Mouse (Mus musculus) left cerebral cortex, adult 8-10 months (tissue): ENCODE results near the gene Ccdc33. TPM values are rescaled to one million over a fixed set of nuclear protein-coding genes. Genes with fewer than 3 reads are reported as not detected.

ENCODE experiments used
- DNase-seq, 2 experiments: peaks; one replicate each; pipeline ENCODE4 v3.0.0; 2022; ENCODE audit warnings: low spot score in 2 of 2
- total RNA-seq, 4 experiments: library from RNA; stranded (reverse); gene quantifications; 2 replicates each; pipeline ENCODE4 v1.2.4; 2022

The Ccdc33 gene
- total RNA-seq, result 1 to 10 TPM; 1.1 to 2.3 (median 1.6) TPM

DNA sequence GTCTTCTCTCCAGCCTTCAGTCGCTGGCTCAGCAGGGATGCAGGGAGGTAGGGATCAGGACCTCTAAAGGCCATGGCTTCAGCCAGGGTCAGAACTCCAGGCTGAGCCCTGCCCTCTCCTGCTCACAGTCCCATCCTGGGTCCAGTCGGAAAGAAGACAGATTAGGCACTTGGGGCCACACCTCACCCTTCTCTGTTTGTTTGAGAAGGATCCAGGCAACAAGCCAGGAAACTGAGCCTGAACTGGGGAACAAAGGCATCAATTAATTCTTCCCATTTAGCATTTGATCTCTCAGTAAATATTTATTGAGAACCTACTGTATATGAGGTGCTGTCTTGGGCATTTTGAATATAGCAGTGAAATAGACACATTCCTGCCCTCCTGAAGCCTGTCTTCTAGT is at the start of gene Ccdc33:
TSS of gene Ccdc33 (minus strand) at position 153 of the 400 bp plus-strand sequence.
- DNase-seq, result no peak

DNA sequence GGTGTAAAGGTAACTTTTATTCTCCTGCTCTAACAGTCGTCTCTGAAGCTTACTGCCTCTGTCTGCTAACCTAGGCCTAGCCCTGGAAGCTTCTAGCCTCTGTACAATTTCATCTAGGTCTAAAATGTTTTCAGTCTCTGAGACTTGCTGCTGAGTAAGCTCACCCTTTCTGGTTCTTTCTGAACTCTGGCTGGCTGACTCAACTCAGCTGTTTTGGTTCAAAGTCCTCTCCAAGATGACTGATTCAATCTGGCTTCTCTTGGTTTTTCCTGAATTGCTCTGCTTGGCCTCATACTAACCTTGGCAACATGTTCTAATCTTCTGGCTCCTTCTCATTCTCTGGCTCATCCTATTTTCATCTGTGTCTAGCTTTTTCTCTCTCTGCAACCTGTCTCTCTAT is 47.2 kb upstream of the Ccdc33 start:
- DNase-seq, result no peak

DNA sequence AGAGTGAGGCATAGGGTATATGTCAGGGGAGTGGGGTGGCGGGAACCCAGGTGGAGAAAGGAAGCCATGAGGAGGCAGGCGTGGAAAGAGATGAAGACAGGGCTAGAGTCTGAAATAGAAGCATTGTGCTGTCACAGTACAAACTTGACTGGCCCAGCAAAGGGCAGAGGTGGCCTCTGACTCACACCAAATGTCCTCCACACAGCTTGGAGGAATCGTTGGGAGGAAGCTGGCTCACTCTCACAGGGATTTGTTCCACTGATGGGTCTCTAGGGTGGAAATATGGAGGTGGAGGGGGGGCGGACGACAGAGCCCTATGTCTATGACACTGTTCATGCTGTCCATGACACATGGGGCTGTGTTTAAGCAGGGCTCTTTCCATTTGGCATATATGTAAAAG is 44.5 kb upstream of the Ccdc33 start:
- no peak for DNase-seq

DNA sequence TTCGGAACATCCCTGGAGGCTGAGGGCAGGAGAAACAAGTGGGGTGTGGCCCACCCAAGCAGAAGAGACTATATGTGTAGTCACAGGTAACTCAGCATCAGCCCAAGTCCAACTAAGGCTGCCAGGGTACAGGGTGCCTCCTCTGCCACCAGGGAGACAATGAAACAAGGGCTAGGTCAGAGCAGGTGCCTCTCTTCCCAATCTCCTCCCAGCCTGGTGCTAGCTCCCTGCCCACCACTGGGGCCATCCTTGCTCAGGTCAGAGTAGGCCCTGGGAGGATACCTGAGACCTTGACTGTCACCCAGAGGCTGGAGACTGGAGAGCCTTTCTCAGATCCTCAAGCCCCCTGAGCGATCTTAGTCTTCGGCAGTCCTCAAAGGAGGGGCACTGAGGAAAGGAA is 43.5 kb upstream of the Ccdc33 start:
- no peak for DNase-seq

DNA sequence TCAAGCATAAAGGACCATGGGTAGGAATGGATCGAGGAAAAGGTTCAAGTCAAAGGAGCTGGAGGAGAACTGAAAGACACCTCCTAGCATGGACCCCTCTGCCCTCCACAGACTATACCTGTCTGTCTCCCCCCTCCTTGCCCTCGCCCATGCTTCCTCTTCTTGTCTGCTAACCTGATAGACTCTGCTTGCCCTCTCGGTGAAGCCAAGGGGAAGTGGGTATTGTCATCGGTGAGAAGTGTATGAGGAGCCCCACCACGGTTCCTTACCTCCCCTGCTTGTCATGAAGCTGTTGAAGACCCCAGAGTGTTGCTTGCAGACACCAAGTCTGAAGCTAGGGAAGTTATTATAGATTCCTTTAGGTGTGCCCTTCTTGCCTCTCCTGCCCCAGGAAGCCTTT is 41.7 kb upstream of the Ccdc33 start:
- DNase-seq, result no peak

DNA sequence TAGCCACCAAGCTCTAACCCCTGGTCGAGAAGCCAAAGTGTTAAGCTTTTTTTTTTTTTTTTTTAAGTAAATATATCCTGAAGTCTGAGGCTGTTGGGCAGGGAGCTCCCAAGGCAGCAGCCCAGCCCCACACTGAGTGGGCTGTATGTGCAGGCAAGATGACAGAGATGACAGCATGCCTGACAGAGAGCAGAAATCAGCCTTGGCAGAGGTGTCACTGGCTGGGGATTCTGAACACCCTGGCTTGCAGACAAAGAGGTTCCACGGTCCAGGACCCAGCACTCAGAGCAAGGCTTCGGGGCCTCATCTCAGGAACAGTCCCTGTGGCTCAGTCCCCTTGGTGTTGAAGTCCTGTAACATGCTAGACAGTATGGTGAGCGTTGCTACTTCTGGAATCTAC is 41.2 kb upstream of the Ccdc33 start:
- DNase-seq, result peak in 1 of 2 experiments; percentile 47

DNA sequence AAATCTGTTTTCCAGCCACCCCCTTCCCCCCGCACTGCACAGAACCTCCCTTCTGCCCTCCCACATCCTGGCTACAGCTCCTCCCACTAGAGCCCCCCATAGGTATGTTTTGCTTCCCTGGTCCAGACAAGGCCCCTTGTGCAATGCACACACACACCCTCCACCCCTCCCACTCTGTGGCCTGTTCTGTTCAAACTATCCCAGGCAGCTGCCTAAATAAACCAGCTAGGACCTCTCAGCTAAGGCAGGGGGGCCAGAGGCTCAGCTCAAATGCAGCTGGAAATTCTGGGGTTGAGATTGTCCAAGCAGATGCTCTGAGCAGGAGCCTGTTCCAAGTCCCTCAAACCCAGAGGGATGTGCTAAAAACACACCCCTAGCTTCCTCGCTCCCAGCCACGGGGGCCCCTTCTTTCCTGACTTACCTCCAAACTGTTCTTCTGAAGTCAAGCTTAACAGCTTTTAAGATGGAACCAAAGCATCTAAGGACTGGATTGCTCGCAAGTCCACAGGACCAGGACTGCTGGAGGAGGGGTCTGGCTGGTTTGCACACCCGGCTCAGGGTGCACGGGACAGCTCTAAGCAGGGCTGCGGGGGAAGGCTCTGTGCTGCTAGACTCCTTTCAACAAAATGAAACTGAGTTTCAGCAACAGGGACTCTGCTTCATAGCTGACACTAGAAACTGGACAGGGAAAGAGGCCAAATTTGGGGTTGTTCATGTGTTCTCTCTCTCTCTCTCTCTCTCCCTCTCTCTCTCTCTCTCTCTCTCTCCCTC is 40.1 kb upstream of the Ccdc33 start:
- no peak for DNase-seq

DNA sequence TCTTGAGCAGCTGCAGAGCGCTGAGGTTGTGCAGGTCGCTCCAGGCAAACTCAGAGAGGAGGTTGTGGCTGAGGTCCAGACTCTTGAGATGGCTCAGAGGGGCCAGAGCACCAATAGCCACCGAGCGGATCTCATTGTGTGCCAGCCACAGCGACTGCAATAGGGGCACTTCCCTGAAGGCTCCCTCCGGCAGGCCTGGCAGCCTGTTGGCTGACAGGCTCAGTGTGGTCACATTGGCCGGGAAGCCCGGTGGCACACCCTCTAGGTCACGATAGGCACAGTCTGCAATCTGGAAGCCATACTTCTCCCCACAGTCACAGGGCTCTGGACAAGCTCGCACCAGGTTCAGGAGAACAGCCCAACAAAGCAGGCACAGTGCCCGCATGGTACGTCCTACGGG is 39.2 kb upstream of the Ccdc33 start:
- DNase-seq, result no peak

DNA sequence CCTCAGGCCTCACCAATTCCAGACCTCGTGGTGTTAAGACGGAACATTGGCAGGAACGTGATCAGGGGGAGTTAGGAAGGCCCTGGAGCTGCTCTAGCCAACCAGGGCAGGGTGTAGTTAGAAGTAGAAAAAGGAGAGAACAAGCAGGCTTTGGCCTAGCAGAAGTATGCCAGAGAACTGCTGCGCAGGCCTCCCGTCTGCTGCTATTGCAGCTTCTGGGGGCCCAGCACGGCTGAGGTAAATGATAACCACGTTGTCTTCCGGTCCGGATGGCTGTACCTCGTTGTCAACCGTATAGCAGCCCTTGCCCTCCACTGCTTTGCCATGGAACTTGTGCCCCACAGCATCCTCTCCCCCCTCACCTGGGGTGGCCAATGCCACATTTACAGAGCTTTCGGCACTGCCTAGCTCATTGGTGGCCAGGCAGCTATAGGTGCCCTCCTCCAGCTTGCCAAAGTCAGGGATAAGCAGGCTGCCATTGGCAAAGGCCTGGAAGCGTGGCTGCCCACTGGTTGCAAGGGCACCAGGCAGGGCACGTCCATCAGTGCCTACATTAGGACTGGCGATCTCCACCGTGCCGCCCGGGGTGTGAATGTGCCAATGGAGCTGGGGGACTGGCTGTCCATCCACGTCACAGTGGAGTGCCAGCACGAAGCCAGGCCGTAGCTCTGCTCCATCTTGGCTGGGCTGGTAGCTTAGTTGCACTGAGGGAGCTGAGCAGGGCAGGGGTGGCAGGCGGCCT is 38.4 kb upstream of the Ccdc33 start:
- no peak for DNase-seq

DNA sequence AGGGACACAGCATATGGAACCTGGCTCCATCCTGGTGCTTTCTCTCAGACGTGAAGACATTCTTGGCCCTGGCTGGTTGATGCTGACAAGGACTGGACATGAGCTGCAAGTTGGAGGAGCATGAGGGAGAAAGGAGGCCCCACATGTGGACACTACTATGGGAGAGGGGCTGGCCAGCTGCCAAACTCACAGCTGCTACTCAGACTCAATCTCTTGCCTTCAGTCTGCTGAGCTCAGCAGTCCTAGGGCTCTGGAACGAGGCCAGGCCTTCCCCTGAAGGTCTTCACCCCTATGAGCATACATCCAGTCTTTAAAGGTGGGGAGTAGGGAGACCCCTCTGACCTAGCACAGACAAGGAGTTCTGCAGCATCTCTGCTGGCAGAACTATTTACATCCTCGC is 36.7 kb upstream of the Ccdc33 start:
- DNase-seq, result no peak

DNA sequence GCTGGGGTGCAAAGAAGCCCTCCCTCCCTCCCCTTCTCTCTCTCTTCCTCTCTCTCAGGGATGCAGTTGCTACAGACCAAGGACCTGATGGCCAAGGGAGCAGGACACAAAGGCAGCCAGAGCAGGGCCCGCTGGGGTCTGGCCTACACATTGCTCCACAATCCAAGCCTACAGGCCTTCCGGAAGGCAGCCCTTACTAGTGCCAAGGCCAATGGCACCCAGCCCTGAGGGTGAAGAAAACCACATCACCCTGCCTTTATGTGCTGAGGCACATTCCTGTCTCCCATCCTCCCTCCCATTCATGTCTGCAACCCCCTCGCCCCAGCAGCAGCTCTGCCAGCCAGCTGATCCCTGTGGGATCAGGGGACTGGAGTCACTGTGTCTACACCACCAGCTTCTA is 34.5 kb upstream of the Ccdc33 start:
- DNase-seq, result no peak

DNA sequence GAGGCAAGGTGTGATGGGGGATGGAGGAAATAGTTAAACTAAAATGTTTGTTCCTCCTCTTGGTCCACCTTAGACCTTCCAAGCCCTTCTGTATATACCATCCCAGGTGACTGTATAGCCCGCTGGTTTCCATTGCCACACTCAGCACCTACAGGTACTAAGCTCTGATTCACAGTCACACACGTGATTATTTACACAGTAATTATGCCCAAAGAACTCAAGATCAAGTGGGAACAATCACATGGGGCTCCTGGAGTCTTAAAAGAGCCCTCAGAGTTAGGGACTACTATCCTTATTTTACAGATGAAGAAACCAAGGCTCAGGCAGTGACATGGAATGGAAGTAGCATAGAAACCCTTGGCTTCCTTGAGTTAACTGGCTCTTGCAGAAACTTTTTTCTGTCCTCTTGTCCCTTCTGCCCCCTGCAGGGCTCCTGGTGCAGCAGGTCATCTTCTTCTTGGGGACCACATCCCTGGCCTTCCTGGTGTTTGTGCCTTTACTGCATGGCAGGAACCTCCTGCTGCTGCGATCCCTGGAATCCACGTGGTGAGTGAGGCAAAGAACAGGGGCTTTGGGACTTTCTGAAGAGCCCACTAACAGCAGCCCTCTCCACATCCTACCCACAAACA is 32.2 kb upstream of the Ccdc33 start:
- no peak for DNase-seq

DNA sequence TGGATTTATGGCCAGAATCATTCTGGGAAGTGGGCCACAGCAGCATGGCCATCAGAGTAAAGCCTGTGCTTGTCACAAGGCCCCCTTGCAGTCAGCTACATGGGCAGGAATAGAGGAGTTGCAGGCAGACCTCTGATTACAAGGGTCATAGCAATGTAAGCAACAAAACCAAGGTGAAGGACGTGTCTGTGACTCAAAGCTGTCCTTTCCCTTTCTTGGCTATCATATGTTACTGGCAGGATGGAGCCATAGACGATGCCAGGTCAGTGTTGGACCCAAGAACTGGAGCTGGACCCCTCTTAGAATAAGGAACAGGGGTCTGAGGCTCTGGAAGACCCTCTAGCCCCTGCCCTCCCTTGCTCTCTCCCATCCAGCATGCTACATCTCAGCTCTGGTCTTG is 30.2 kb upstream of the Ccdc33 start:
- DNase-seq, result no peak

DNA sequence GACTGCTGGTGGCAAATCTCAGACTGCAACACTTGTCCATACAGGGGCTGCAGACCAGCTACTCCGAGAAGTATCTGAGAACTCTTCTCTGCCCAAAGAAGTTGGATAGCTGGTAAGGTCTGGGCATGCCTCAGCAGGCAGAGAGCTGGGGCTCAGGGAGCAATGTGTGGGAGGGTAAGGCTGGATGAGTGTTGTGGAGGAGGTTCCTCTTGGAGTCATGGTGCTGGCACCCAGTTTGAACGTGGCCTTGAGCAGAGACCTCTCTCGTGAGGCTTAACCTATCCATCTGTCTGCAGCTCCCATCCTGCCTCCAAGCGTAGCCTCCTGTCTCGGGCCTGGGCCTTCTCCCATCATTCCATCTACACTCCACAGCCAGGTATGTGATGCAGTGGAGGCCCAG is 26.8 kb upstream of the Ccdc33 start:
- DNase-seq, result no peak

DNA sequence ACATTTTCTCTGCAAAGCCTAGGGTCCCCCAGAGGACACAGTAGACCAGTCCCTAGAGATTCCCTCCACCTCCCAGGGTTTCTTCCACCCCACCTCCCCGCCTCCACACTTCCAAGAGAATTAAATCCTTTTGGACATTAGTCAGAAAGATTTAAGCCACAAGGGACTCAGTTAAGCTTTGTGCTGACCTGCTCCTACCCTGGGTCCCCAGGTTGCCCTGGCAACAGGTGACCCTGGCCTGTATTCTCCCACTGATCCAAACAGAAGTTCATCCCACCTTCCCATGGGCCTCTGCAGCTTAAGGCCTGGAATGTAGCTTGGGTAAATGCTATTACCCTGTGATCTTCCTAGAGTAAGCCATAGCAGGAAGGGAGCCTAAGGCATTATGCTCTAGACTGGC is 26.0 kb upstream of the Ccdc33 start:
- no peak for DNase-seq

DNA sequence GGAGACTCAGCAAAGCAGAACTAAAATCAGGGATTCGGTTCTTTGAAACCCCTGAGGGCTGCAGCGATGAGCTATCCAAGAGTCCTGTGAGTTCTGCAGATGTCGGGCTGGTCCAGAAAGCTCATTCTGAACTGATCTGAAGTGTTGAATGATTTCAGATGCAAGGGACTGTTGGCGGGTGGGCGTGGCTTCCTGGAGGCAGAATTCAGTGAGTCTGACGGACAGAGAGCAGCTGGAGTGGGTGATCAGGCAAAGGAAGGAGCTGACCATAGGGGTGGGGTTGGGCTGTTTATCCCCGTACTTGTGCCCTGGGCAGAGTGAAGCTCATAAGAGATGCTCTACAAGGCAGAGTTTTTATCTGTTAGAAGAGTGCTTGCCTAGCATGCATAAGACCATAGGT is 24.8 kb upstream of the Ccdc33 start:
- DNase-seq, result no peak

DNA sequence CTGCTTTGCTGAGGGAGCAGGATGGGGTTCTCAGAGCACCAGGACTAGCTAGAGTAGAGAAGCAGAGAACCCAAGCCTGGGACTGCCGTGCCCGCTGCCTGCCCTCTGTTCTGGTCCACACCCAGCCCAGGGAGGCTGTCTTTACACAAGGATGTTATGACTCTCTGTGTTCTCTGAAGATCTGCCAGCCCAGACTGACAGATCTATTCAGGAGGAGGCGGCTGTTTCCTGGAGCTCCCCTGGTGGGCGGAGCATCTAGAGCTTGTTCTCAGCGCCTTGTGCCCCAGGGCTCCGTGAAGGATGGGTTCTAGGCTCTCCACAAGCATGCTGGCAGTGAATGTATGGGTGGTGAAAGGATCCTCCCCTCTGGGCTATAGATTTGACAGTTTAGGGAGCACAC is 21.3 kb upstream of the Ccdc33 start:
- DNase-seq, result peak in 1 of 2 experiments; percentile 31

DNA sequence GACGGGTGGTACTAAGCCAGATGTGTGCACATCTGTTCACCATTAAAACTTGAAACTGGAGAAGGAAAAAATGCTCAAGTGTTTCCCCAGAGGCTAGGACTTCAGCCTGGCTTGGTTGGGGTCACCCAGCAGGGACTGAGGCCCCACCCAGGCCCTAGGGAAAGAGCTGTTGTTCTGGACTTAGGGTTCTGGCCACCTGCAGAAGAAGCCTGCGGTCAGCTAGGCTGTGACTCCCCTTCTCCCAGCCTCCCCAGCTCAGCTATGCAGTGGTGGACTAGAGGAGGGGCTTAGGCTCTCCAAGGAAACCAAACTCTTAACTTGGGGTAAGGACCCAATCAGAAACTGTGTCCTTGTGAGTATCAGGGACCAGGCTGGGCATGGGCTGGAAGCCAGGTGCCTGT is 17.3 kb upstream of the Ccdc33 start:
- DNase-seq, result no peak

DNA sequence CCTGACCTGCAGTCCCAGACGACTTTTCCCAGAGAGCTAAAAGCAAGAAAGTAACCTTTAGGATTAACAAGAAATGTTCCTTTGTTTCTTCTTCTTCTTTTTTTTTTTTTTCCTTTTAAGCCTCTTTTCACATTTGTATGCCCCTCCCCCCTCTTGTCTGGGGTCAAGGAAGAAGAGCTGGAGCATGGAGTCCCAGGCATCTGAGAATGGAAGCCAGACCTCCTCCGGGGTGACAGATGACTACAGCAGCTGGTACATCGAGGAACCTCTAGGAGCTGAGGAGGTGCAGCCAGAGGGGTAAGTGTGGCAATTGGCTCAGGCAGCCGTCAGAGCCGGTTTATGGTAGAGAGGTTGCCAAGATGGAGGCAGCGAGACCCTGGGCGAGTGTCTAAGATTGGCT is 16.3 kb upstream of the Ccdc33 start:
- DNase-seq, result no peak

DNA sequence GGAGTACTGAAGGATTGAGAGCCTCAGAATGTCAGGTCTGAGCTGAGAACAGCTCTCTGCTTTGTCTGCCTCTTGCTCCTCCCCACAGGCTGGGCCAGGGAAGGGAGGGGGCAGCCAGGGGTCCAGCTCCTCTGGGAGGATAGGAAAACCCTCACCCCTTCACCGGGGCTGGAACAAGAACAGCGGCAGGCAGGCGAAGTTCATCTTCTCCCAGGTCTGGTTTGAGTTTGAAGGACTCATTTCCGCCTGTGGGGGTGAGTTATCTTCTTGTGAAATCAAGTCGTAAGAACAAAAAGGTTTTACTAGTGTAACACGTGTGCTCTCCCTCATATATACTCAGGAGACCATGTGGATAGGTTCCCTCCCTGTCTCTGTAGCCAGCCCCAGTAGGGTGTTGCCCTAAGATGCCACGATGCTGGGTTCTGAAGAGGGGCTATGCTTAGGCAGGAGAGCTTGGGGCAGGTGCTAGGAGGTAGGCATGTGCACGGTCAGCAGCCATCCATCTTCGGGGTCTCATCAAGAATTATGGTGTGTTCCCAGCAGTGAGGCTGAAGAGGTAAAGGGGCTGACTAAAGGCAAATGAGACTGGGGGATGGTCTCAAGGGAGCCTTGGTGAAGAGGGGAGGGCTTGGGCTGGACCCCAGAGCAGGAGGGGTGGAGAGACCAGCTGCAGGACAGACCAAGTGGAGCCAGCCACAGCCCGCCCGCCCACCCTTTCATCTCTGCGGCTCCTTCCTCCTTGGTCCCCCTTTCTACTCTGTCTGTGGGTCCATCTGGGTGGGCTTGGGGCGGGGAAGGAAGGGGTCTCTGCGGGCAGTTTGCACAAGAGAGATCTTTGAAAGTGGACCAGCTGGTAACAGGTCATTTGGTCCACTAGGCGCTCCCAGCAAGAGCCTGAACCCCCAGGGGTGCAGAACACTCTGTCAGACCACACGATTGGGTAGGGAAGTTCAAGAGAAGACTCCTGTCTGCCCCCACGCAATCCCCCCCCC is 15.6 kb upstream of the Ccdc33 start:
- DNase-seq, result no peak

DNA sequence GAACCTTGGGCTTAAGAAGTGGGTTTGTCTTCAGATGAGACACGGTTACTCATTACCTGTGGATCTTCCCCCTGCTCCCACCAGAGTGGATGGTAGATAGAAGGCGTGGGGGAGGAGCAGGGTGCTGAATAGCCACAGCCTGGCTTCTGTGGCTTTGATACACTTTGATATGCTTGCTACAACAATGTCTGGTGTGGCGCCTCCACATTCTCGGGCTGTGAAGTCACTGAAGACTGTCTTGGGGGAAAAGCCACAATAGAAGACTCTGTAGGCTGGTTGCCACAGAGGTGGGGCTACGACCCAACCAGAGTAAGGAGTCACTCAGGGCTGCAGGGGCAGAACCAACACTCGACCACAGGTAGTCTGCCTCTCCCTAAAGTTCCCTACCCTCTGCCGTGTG is 13.1 kb upstream of the Ccdc33 start:
- no peak for DNase-seq
